Comparison of ENCODE assay signal across 25 mouse cellular contexts in the genomic region with DNA sequence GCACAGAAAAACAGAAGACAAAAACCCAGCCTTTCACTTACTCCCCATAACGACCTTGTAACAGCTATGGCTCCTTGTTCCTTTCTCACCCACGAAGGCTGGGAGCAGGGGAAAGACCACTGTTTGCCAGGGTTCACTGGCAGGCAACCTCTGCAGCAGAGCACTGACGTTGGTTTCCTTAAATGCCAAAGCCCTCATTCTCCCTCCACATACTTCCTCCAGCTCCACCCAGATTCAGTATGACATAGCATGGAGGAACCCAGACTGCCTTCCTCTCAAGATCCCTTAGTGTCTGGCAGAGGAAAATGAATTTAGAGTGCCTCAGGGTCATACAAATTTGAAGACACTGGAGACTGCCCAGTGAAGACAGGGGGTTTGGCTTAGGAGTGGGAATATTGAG. TPM values are rescaled to one million over a fixed set of nuclear protein-coding genes. Genes with fewer than 3 reads are reported as not detected.
A peak's percentile ranks its signal among the peaks of the same experiment; 100 is the strongest.
DNase-seq lines count a peak whose midpoint lies in the region; ATAC-seq lines count a peak whose summit lies in the region.
"Had no signal": no experiment of that assay in that cellular context is flagged by ENCODE, and none has a peak within 500 bp of the region (broad histone marks: within the 10 kb centered on the region; RNA-seq: fewer than 3 reads in every experiment).

No protein-coding gene starts in this region.

- no peaks in the 10 kb centered on the region for H3K27me3 ChIP-seq in heart, embryonic 10.5 days (ENCODE audit: insufficient read depth, poor library complexity, severe bottlenecking)
- no peaks in the 10 kb centered on the region for H3K27me3 ChIP-seq in megakaryocyte, embryonic 14.5 days (replicated peaks)
- no peaks in the 10 kb centered on the region for H3K27me3 ChIP-seq in limb, embryonic 15.5 days
- H3K27me3 ChIP-seq: heart, embryonic 15.5 days; liver, embryonic 13.5 days; Patski had no signal

- H3K4me2 ChIP-seq in limb, embryonic 15.5 days = no peak overlapping the region
- H3K4me2 ChIP-seq: heart, embryonic 15.5 days; liver, embryonic 13.5 days; midbrain, embryonic 11.5 days had no signal

- H3K9ac ChIP-seq in limb, embryonic 15.5 days = no peak overlapping the region
- H3K9ac ChIP-seq: heart, embryonic 15.5 days; liver, embryonic 13.5 days had no signal

- 42% methylated on average over 3 of the region's 3 CpGs for WGBS in heart, embryonic 10.5 days
- WGBS in limb, embryonic 15.5 days = 10% methylated on average over 3 of the region's 3 CpGs

- ATAC-seq in megakaryocyte, adult 5-6 weeks (ENCODE audit: poor library complexity, severe bottlenecking) = no peak
- no peak for ATAC-seq in limb, embryonic 15.5 days (ENCODE audit: insufficient number of reproducible peaks, low FRiP score, low TSS enrichment, low read depth)
- ATAC-seq: forebrain, embryonic 16.5 days; hindbrain, embryonic 16.5 days; lung, postnatal 0 days had no signal

- DNase-seq in heart, embryonic 10.5 days (ENCODE audit: low spot score) = no peak
- DNase-seq in heart, adult 9 months (ENCODE audit: low spot score in 2 of 2) = no peak
- DNase-seq in frontal cortex, postnatal 10 days (ENCODE audit: low spot score in 2 of 2) = no peak
- no peak for DNase-seq in right cerebral cortex, adult 18-20 months
- DNase-seq: adrenal gland, postnatal 10 days; cerebellum, adult 18-20 months; cerebellum, postnatal 10 days; heart, postnatal 4 days; kidney, adult 2 months; kidney, postnatal 4 days; liver, embryonic 13.5 days; lung, adult 18-20 months; lung, postnatal 4 days; right cerebral cortex, postnatal 14 days had no signal

- 0 out of 2 replicates have a peak overlapping the region, but pooled peaks have one; percentile 32 for H3K27ac ChIP-seq in heart, embryonic 10.5 days
- peak overlapping the region; percentile 22; the same call in 1 of the 2 replicates for H3K27ac ChIP-seq in limb, embryonic 15.5 days
- H3K27ac ChIP-seq: heart, embryonic 15.5 days; liver, embryonic 13.5 days had no signal

- no peak overlapping the region for H3K4me3 ChIP-seq in heart, embryonic 10.5 days
- peak overlapping the region; percentile 79 for H3K4me3 ChIP-seq in megakaryocyte, embryonic 14.5 days (replicated peaks)
- no peak overlapping the region for H3K4me3 ChIP-seq in limb, embryonic 15.5 days
- H3K4me3 ChIP-seq: erythroblast, embryonic 14.5 days; heart, embryonic 15.5 days; liver, embryonic 13.5 days had no signal

- no peaks in the 10 kb centered on the region for H3K9me3 ChIP-seq in heart, embryonic 10.5 days
- H3K9me3 ChIP-seq in megakaryocyte, embryonic 14.5 days = peaks cover 10% of the 10 kb centered on the region
- no peaks in the 10 kb centered on the region for H3K9me3 ChIP-seq in limb, embryonic 15.5 days
- H3K9me3 ChIP-seq: heart, embryonic 15.5 days had no signal

- no peaks in the 10 kb centered on the region for H3K36me3 ChIP-seq in heart, embryonic 10.5 days
- peaks cover 6% of the 10 kb centered on the region for H3K36me3 ChIP-seq in megakaryocyte, embryonic 14.5 days (replicated peaks; ENCODE audit: low read length)
- no peaks in the 10 kb centered on the region for H3K36me3 ChIP-seq in limb, embryonic 15.5 days
- H3K36me3 ChIP-seq: heart, embryonic 15.5 days; liver, embryonic 13.5 days had no signal

- peaks cover 6% of the 10 kb centered on the region for H3K4me1 ChIP-seq in heart, embryonic 10.5 days
- H3K4me1 ChIP-seq in megakaryocyte, embryonic 14.5 days = peaks cover 43% of the 10 kb centered on the region
- peaks cover 5% of the 10 kb centered on the region; the same call in 1 of the 2 replicates for H3K4me1 ChIP-seq in limb, embryonic 15.5 days
- H3K4me1 ChIP-seq: liver, embryonic 13.5 days had no signal

RNA-seq across cellular contexts. Expression of gene Bves, which starts 59.1 kb away (rescaled TPM):
- 32.6 and 52.1 TPM in 2 replicates for polyA plus RNA-seq in heart, embryonic 10.5 days (2016; fragmentation: Nextera tagmentation; extraction: Ambion mirVana)
- not detected in 2 replicates for polyA plus RNA-seq in megakaryocyte, embryonic 14.5 days (2012; ENCODE audit: insufficient read depth, low replicate concordance)
- not detected in 2 replicates for total RNA-seq in megakaryocyte, adult 5-6 weeks (2015)
- not detected in 2 replicates for total RNA-seq in megakaryocyte, adult 5-6 weeks (2017)
- 3.0 and 4.3 TPM in 2 replicates for polyA plus RNA-seq in limb, embryonic 15.5 days (2015; fragmentation: Nextera tagmentation; extraction: Ambion mirVana)
- total RNA-seq: MEL had no signal
- polyA plus RNA-seq: erythroblast, embryonic 14.5 days had no signal
